Mouse (Mus musculus) large intestine, adult 2 months (tissue): ENCODE measurements around the gene Irgm1. TPM values are rescaled to one million over a fixed set of nuclear protein-coding genes. Genes with fewer than 3 reads are reported as not detected.
"Not testable (repeated sequence)": the region's sequence is repeated elsewhere in the genome, so short reads cannot be mapped to it uniquely, and the experiment has no call there.

Experiments used
- DNase-seq: peaks from one replicate; pipeline ENCODE4 v3.0.0-alpha.2; 2012; ENCODE audit warnings: low read depth, low spot score
- WGBS: fragments of 180-500 bp; shearing (Covaris S2); methylation state at CpG from one replicate; pipeline ENCODE4 v1.1.7; 2018; 5-methylcytosine and 5-hydroxymethylcytosine counted together
- polyA plus RNA-seq: library from polyadenylated mRNA; depleted of rRNA; stranded (reverse); fragments of >200 nt; gene quantifications from 2 replicates; pipeline ENCODE4 v1.2.3, GENCODE M21; 2012

Gene Irgm1
- polyA plus RNA-seq, 1 experiment, result 26.6 TPM

DNA sequence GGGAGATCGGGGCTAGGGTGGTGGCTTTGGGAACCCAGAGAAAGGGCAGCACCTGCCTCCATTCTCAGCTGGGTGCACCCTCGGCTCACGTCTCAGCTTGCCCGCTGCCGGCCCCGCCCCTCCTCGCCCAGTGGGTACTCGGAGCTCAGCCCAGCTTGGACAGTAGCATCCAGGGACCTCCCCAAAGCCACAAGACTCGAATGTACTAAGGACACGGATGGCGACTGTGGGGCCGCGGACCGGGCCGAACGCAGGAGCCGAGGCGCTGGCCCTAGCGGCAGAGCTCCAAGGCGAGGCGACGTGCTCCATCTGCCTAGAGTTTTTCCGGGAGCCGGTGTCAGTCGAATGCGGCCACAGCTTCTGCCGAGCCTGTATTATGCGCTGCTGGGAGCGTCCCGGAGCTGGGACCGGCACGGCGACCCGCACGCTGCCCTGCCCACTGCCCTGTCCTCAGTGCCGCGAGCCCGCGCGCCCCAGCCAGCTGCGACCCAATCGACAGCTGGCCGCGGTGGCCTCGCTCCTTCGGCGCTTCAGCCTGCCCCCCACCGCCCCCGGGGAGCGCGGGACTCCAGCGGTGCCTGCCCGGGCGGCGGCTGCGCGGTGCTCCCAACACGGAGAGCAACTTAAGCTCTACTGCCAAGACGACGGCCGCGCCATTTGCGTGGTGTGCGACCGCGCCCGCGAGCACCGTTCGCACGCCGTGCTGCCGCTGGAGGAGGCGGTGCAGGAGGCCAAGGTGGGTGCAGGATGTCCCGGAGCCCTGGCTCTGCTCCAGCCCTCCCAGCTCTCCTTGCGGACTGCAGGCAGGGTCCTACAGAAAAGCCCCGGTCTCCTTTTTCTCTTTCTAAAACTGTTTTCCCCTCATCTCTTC lies 33.9 kb downstream of the Irgm1 start:
- DNase-seq, result no peak
- WGBS, result 1% methylated on average over 77 of the region's 77 CpGs

DNA sequence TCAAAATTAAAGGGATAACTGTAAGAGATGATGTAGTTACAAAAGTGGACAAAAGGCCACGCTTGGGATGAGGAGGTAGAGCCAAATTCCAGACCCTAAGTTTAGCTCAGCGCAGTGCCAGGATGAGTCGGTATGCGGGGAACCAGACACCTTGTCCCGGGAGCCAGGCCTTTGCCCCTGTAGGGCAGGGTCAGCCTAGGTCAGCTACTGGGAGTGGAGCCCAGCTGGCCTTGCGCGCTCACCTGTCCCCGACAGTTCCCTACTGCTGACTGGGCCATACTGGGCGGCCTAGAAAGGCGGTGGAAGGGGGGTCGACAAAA lies 34.5 kb downstream of the Irgm1 start:
- WGBS, result 19% methylated on average over 11 of the region's 11 CpGs
- DNase-seq, result no peak

DNA sequence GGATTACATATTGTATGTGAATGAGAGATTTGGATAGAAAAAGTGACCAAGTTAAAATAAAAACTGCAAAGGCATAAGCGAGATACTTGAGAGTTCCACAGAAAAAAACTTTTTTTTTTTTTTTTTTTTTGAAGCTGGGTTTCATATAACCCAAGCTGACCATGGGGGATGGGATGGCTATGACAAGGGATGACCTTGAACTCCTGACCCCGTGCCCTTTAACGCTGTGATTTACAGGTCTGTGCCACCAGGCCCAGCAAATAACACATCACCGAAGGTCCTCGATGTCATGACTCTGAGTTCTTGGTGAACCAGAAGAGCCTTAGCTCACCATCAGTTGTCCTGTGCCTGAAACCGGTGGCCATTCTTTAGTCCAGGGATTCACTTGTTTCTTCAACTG lies 35.6 kb downstream of the Irgm1 start:
- 79% methylated on average over 6 of the region's 6 CpGs for WGBS
- no peak for DNase-seq

DNA sequence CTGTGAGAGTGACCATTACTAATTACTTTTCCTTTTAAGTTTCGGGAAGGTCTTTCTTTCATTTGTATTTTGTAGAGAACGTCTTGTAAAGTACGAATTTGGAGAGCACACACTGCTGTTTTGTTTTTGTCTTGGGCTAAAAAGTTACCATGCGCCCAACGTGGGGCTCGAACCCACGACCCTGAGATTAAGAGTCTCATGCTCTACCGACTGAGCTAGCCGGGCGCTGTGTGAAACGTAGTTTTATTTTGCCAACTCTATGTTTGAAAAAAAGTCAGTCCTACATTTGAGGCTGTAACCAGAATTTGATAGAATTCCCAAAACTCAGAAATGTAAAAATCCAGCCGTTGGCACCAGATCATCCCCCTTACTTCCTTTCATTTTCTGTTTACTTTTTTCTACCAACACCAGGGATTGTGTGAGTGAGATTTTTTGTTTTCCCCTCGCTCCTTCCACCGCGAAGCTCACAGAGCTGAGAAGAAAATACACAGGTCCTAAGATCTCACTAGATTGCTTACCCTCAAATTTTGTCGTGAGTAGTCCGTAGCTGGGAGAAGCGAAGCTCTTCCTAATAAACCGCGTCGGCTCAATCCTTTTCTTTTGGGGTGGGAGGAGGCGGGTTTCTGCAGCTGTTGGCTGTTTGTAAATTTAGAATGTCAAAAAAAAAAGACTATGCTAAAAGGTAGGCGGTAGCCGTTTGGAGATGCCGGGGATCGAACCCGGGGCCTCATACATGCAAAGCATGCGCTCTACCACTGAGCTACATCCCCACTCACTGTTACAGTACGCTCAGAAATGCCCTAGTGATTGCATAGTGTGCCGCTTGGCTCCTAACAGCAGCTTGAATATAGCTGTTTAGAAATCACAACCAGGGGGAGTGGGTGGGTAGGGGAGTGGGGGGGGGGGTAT lies 37.5 kb downstream of the Irgm1 start:
- WGBS, result under 1% methylated on average over 30 of the region's 30 CpGs
- DNase-seq, result no peak

DNA sequence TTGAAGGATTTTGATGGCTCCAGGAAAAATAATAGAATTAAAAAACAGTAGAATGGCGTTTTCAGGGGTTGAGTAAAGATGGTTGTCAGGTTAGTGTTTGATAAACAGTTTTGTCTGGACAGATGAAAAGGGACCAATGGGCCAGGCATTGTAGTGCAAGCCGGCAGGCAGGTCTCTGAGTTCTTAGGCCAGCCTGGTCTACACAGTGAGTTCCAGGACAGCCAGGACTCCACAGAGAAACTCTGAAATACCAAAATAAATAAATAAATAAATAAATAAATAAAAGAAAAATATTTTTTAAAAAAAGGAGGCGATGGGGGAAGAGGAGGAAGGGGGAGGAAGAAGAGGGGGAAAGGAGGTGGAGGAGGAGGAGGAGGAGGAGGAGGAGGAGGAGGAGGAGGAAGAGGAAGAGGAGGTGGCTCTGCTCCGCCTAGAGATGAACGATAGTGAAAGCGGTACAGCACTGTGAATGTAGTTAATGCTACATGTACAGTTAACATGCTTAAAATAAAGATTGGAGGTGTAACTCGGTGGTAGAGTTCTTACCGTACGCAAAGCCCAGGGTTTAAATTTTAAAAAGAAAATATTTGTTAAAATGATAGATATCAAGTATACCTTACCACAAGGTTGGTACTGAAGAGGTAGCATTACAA lies 38.3 kb downstream of the Irgm1 start:
- no peak for DNase-seq
- 31% methylated on average over 9 of the region's 9 CpGs for WGBS

DNA sequence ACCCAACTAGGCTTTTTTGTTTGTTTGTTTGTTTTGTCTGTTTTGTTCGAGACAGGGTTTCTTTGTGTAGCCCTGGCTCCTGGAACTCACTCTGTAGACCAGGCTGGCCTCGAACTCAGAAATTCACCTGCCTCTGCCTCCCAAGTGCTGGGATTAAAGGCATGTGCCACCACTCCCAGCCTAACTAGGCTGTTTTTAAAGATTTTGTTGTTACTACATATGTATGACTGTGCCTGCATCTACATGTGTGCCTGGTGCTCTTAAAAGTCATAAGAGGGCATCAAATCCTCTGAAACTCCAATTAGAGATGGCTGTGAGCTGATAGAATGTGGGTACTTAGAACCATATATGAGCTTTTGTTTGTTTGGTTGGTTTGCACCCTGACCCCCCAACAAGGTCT lies 40.2 kb downstream of the Irgm1 start:
- 74% methylated on average over 2 of the region's 2 CpGs for whole genome bisulfite sequencing
- DNase-seq, result no peak

DNA sequence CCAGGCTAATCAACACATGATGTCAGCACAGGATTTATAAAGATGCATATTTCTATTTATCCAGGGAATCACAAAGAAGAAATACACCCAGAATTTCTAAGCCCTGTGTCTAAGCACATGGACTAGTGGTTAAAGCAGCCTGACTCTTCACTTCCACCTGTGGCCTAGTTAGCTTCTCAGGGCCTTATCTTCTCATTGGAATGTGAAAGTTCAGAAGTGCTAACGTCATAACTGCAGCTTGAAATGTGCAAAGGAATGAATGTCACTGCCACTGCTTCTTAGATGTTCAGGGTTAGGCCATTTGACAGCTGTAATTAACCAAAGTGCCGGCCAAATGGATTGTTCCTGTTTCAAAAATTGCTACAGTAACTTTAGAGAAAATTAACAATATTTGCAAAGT lies 41.2 kb downstream of the Irgm1 start:
- no peak for DNase-seq
- 62% methylated on average over 2 of the region's 2 CpGs for WGBS

DNA sequence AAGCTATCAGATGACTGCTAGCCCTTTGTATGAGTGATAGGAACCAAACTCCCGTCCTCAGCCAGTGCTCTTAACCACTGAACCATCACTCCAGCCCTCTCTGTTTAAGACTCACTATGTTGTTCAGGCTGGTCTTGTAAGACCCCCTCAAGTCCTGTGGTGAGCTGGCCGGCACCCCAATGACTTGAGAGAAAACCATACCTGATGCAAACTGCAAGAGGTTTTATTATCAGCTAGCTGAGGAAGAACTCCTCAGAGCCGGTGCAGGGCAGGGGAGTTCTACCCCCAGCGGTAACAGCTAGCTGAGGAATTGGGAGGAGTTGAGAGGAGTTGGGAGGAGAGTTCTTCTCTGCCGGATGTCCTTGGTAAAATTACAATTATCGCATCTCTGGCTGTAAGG lies 43.6 kb downstream of the Irgm1 start:
- DNase-seq, result no peak
- WGBS, result 86% methylated on average over 6 of the region's 6 CpGs

DNA sequence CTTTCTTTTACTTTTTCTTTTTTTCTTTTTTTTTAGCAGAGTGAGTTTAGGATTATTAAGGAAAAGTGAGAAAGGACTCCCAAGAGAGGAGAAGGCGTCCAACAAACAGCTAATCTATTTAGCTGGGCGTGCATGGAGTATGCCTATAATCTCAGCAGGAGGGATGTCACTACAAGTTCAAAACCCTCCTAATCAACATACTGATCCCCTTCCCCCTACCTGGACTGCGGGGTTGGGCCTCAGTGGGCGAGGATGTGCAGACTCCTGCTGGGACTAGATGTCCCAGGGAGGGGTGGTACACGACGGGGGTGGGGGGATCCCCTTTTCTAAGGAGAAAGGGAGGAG lies 44.8 kb downstream of the Irgm1 start:
- DNase-seq, result no peak
- 6% methylated on average over 6 of the region's 6 CpGs for WGBS

DNA sequence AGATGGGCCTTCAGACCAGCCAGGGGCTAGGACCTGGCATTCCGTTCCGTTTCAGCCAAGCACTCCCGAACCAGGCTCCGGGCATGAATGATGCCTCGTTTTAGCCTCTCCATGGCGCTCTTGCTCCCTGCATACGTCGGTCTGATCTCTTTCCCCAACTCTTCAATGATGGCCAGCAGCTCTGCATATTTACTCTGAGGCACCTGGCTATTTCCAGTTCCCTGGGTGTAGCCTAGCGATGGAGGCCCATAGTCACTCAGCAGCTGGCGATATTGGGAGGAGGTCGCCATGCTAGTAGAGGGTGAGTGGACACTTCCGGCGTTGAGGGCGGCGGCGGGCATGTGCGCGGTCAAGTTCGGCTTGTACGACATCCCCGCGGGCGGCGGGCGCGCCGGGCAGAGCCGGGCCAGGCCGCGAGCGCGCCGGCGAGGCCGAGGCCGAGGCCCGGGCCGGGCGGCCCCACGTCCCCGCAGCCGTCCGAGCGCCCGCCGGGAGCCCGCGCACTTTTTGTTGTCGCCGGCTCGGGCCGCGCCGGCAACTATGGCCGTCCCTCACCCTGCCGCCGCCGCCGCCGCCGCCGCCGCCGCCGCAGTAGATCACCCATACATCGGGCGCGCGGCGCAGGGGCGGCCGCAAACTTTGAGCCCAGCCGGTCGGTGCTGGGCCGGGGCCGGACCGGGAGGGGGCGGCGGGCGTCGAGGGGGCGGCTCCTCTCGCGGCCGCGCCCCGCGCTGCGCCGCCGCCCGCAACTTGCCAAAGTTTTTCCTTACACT lies 45.3 kb downstream of the Irgm1 start, which contains the start of the genes Trim7 and Gm12184:
Gene Trim7 (plus strand): TSS at position 162 of the 773 bp plus-strand sequence.
Gene Gm12184 (minus strand): TSS at position 677 of the 773 bp plus-strand sequence.
- DNase-seq, result not testable (repeated sequence)
- WGBS, result under 1% methylated on average over 65 of the region's 92 CpGs

DNA sequence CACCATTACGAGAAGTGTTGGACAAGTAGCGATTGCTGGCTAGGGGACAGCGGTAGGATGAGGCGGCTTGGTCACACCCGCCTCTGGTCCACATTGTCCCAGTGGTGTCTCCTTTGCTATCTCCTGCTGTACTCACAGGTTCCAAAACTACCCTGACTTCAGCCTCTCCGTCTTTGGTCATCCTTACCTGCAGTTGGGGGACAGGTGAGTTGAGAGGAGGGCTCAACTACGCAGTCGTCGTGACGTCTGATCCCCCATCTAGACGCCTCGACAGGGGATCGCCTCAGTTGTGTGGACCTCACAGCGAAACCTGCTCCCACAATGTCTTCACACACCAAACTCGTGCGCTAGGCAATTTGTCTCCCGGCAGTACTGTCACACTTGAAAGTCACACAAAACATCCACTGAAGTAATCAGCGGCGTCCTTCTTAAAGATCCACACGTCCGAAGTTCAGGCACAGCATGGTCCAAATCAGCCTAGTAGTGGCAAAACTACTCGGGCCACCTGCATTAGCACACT lies 47.1 kb downstream of the Irgm1 start:
- no peak for DNase-seq
- 30% methylated on average over 22 of the region's 22 CpGs for WGBS

DNA sequence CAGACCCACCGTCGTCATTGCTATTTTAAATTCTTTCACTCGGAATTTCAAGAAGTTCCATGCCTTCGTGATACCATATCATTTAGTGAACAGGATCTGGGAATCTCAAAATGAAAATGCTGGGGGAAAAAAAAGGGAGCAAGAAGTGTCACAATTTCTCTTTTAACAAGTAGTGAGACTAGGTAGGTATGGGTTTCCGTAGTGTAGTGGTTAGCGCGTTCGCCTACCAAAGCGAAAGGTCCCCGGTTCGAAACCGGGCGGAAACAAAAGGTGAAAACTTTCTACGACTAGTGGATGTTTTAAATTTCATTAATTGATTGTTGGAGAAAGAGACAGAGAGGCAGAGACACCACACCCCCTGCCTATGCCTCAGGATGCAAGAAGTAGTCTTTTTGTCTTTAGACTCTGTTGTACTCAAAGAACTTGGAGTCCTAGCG lies 47.9 kb downstream of the Irgm1 start:
- DNase-seq, result no peak

DNA sequence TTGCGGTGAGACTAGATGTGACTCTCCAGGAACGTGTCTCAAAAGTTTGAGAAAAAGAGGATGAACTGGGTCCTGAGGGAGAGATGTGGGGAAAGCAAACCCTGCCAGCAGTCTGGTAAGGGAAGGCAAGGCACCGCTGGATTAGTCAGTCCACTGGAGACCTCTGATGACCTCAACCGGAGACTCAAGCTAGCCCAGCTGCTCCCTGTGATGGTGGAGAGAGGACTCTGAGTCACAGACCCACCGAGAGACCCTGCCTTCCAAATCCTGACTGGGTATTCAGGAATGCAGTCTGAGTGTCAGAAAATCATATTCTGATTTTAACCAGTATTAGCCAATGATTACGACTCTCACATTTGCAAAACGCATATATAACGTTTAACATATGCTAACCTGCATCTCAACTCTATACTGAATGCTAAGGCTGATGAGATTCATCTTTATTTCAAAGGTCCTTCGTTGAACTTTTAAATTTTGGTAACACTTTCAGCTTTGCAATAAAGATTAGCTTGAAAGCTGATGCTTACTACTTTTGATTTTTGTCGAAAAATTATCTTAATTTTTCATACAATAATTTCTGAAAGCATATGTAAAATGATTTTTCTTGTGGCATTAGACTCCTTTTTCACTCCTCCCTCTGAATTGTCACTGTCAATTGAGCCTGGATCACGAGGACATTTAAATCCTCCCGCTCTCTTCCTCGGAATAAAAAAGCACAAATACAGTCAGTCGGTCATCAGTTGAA lies 48.5 kb downstream of the Irgm1 start:
- no peak for DNase-seq
- 46% methylated on average over 14 of the region's 14 CpGs for WGBS

More for the DNA sequence above, 47.9 kb downstream of the Irgm1 start:
- WGBS, result 3% methylated on average over 15 of the region's 15 CpGs

DNA sequence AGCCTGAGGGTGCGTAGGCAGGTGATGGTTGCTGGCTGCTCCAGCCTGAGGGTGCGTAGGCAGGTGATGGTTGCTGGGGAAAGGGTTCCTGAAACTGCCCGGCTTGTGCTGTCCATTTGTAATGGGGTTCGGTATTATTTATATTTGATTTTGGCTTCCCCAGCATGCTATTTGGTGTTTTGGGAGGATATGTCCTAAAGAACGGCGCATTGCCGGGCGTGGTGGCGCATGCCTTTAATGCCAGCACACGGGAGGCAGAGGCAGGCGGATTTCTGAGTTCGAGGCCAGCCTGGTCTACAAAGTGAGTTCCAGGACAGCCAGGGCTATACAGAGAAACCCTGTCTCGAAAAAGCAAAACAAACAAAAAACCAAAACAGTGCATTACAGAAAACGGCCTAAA lies 50.2 kb downstream of the Irgm1 start:
- DNase-seq, result not testable (repeated sequence)
- WGBS, result 89% methylated on average over 14 of the region's 14 CpGs

DNA sequence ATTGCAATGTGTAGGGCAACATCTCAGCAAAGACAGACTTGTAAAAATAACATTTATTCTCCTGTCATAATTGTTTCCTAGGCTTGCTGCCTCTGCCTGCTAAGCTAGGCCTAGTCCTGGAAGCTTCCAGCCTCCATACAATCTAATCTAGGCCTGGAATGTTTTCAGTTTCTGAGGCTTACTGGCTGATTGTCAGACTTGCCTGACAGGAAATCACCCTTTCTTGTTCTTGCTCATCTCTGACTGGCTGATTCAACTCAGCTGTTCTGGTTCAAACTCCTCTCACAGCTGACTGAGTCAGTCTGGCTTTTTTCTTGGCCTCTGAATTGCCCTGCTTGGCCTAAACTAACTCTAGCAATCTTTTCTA lies 51.2 kb downstream of the Irgm1 start:
- no peak for DNase-seq

DNA sequence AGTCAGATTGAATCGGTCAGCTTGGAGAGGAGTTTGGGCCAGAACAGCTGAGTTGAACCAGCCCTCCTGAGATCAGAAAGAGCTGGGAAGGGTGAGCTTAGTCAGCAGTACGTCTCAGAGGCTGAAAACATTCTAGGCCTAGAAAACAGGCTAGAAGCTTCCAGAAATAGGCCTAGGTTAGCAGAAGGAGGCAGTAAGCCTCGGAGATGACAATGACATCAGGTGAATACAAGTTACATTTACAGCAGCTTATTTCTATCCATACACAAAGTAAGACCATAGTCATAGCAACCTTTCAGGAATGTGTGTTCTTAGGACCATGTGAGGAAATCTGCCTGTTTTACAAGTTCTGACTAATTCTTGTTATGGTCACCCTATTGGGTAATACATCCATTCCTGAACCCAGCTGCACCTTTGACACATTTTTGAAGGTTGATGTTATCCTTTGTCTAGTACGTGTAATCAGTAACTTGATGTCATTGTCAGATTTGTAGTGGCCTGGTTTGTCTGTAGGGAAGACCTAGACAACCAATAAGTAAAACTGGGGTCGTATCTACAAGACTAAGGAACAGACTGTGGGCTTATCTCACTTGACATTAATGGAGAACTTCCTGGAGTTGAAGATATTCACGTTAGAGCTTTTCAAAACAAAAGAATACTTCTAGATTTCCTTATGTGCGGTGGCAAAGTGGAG lies 51.7 kb downstream of the Irgm1 start:
- DNase-seq, result no peak
- 76% methylated on average over 7 of the region's 7 CpGs for WGBS

DNA sequence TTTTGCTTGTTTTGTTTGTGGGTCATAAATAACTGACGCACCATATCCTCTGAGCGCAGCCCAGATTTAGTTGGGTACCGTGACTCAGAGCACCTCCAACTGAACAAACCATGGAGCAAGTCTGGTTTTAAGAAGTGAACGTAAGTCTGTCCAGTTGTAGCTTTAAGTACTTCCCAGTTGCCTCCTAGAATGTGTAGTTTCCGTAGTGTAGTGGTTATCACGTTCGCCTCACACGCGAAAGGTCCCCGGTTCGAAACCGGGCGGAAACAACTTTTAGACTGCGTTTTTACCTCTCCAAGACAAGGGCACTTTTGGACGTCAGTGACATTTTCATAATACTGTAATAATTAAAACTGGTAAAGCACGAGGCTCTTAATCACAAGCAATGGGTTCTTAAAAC lies 53.1 kb downstream of the Irgm1 start:
- DNase-seq, result peak; percentile 93
- WGBS, result under 1% methylated on average over 16 of the region's 16 CpGs

DNA sequence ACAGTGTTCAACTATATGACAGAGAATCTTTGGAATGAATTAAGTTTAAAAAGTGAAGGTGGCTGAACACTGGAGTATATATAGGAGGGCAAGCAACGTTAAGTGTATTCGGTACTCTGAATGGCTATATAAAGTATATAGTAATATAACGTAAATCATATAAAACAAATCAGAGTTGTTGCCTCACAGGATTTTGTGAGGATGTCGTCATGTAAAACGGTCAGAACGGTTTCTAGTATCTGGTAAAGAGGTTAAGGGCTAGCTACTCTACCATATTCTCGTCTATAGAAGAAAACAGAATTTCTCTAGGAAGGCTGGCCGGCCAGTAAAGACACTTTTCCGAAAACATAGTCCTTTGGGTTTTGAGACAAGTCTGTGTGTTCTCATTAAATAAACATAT lies 53.7 kb downstream of the Irgm1 start:
- WGBS, result under 1% methylated on average over 9 of the region's 9 CpGs
- no peak for DNase-seq
